Mouse (Mus musculus): ENCODE measurements around the gene Ddx18. TPM values are rescaled to one million over a fixed set of nuclear protein-coding genes. Genes with fewer than 3 reads are reported as not detected.

Gene Ddx18
- polyA plus RNA-seq, 1 experiment from 2014 or later = 79.7 TPM

- no peaks in the 10 kb centered on the region for H3K4me1 ChIP-seq (replicated peaks; ENCODE audit: control insufficient read depth, insufficient read depth, low read length)
- H3K9ac ChIP-seq (ENCODE audit: low read length) = no peak overlapping the region
- ATAC-seq (replicated peaks; ENCODE audit: low FRiP score) (no peak), DNase-seq (ENCODE audit: low spot score) (no peak)
- 82% methylated on average over 5 of the region's 5 CpGs for WGBS
- no peak overlapping the region for H3K27ac ChIP-seq (ENCODE audit: low read depth, low read length)
- H3K27me3 ChIP-seq (ENCODE audit: control insufficient read depth, insufficient read depth, low read length) = no peaks in the 10 kb centered on the region
- no peaks in the 10 kb centered on the region for H3K36me3 ChIP-seq (ENCODE audit: control insufficient read depth, insufficient read depth, low read length)
- no peak overlapping the region for H3K4me3 ChIP-seq (ENCODE audit: low read depth, low read length)
- H3K9me3 ChIP-seq (ENCODE audit: control insufficient read depth, low read length) = no peaks in the 10 kb centered on the region
- H3K4me2 ChIP-seq (ENCODE audit: low read depth, low read length, severe bottlenecking) = no peak overlapping the region
Measured at GRCm38 (mm10) chr1:121581133-121581855, 13.5 kb upstream of the Ddx18 start.

GRCm38 (mm10) chr1:121577491-121577890 lies 9.7 kb upstream of the Ddx18 start:
- Histone ChIP-seq H3K4me3 (ENCODE audit: low read depth, low read length) (no peak overlapping the region), H3K27ac (ENCODE audit: low read depth, low read length) (no peak overlapping the region), H3K27me3 (ENCODE audit: control insufficient read depth, insufficient read depth, low read length) (no peaks in the 10 kb centered on the region), H3K36me3 (ENCODE audit: control insufficient read depth, insufficient read depth, low read length) (no peaks in the 10 kb centered on the region), H3K9me3 (ENCODE audit: control insufficient read depth, low read length) (no peaks in the 10 kb centered on the region), H3K9ac (ENCODE audit: low read length) (no peak overlapping the region), H3K4me1 (replicated peaks; ENCODE audit: control insufficient read depth, insufficient read depth, low read length) (no peaks in the 10 kb centered on the region), H3K4me2 (ENCODE audit: low read depth, low read length, severe bottlenecking) (no peak overlapping the region)
- WGBS = 12% methylated on average over 1 of the region's 1 CpGs
- ATAC-seq (replicated peaks; ENCODE audit: low FRiP score) = peak; percentile 64; the same call in 1 of the 2 replicates
- no peak for DNase-seq (ENCODE audit: low spot score)

DNA sequence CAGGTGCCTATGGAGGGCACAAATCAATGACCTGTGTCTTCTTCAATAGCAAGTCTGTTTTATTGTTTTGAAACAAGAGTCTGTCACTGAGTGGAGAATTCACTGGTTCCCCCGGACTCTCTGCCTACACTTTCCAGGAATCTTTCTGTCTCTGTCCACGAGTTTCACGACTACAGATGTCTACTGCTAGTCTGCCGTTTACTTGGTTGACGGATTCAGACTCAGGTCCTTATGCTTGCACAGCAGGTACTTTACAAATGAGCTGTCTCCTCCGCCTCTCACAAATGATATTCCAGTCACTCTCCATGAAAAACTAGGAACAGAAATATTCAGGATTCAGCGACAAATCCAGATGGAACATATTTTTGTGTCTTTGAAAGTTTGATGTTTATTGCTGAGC lies 2.7 kb upstream of the Ddx18 start:
- Histone ChIP-seq H3K4me3 (ENCODE audit: low read depth, low read length) (no peak overlapping the region), H3K27me3 (ENCODE audit: control insufficient read depth, insufficient read depth, low read length) (no peaks in the 10 kb centered on the region), H3K36me3 (ENCODE audit: control insufficient read depth, insufficient read depth, low read length) (no peaks in the 10 kb centered on the region), H3K4me2 (ENCODE audit: low read depth, low read length, severe bottlenecking) (no peak overlapping the region), H3K27ac (ENCODE audit: low read depth, low read length) (no peak overlapping the region), H3K9me3 (ENCODE audit: control insufficient read depth, low read length) (no peaks in the 10 kb centered on the region), H3K4me1 (replicated peaks; ENCODE audit: control insufficient read depth, insufficient read depth, low read length) (no peaks in the 10 kb centered on the region; the same call in 1 of the 2 replicates), H3K9ac (ENCODE audit: low read length) (no peak overlapping the region)
- DNase-seq (ENCODE audit: low spot score) (no peak), ATAC-seq (replicated peaks; ENCODE audit: low FRiP score) (no peak)
- 88% methylated on average over 7 of the region's 7 CpGs for WGBS

DNA sequence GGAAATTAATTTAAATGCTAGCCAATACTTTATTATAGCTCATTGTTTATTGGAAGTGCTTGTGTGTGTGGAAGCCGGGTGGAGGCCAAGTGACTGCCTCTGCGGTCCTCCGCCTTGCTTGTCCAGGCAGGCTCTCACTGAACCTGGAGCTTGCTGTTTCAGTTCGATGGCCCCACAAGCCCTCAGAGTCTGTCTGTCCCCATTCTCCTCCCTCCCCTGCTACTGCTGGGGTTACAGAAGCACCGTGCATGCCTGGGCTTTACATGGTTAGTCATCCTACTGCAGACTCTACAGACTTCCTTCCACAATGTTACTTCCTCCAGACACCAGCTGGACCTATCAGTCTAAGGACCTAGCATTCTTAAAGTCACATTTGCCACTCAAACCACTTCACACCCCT lies 9.9 kb downstream of the Ddx18 start:
- Histone ChIP-seq H3K36me3 (ENCODE audit: control insufficient read depth, insufficient read depth, low read length) (peaks cover 18% of the 10 kb centered on the region), H3K9me3 (ENCODE audit: control insufficient read depth, low read length) (no peaks in the 10 kb centered on the region), H3K27ac (ENCODE audit: low read depth, low read length) (no peak overlapping the region), H3K4me2 (ENCODE audit: low read depth, low read length, severe bottlenecking) (no peak overlapping the region), H3K27me3 (ENCODE audit: control insufficient read depth, insufficient read depth, low read length) (no peaks in the 10 kb centered on the region), H3K9ac (ENCODE audit: low read length) (no peak overlapping the region), H3K4me1 (replicated peaks; ENCODE audit: control insufficient read depth, insufficient read depth, low read length) (no peaks in the 10 kb centered on the region), H3K4me3 (ENCODE audit: low read depth, low read length) (no peak overlapping the region)
- ATAC-seq (replicated peaks; ENCODE audit: low FRiP score) = no peak
- DNase-seq (ENCODE audit: low spot score) = no peak
- 97% methylated on average over 5 of the region's 5 CpGs for WGBS

- WGBS = 93% methylated on average over 7 of the region's 7 CpGs
- peaks cover 5% of the 10 kb centered on the region for H3K36me3 ChIP-seq (ENCODE audit: control insufficient read depth, insufficient read depth, low read length)
Measured at GRCm38 (mm10) chr1:121551457-121551835, 16.3 kb downstream of the Ddx18 start.

GRCm38 (mm10) chr1:121550801-121551456 lies 16.9 kb downstream of the Ddx18 start:
- ATAC-seq (replicated peaks; ENCODE audit: low FRiP score) = no peak

More at GRCm38 (mm10) chr1:121551457-121551835, 16.3 kb downstream of the Ddx18 start:
- Histone ChIP-seq H3K9me3 (ENCODE audit: control insufficient read depth, low read length) (no peaks in the 10 kb centered on the region), H3K4me1 (replicated peaks; ENCODE audit: control insufficient read depth, insufficient read depth, low read length) (no peaks in the 10 kb centered on the region), H3K9ac (ENCODE audit: low read length) (no peak overlapping the region), H3K27me3 (ENCODE audit: control insufficient read depth, insufficient read depth, low read length) (no peaks in the 10 kb centered on the region), H3K4me2 (ENCODE audit: low read depth, low read length, severe bottlenecking) (no peak overlapping the region), H3K4me3 (ENCODE audit: low read depth, low read length) (no peak overlapping the region), H3K27ac (ENCODE audit: low read depth, low read length) (no peak overlapping the region)
- no peak for ATAC-seq (replicated peaks; ENCODE audit: low FRiP score)
- no peak for DNase-seq (ENCODE audit: low spot score)

GRCm38 (mm10) chr1:121549456-121549855 lies 18.3 kb downstream of the Ddx18 start:
- no peak for DNase-seq (ENCODE audit: low spot score)
- Histone ChIP-seq H3K36me3 (ENCODE audit: control insufficient read depth, insufficient read depth, low read length) (peaks cover 4% of the 10 kb centered on the region), H3K9me3 (ENCODE audit: control insufficient read depth, low read length) (no peaks in the 10 kb centered on the region)

More at GRCm38 (mm10) chr1:121550801-121551456, 16.9 kb downstream of the Ddx18 start:
- no peak overlapping the region for H3K4me3 ChIP-seq (ENCODE audit: low read depth, low read length)
- 88% methylated on average over 16 of the region's 16 CpGs for WGBS
- H3K27ac ChIP-seq (ENCODE audit: low read depth, low read length) = no peak overlapping the region
- no peaks in the 10 kb centered on the region for H3K27me3 ChIP-seq (ENCODE audit: control insufficient read depth, insufficient read depth, low read length)
- no peaks in the 10 kb centered on the region for H3K4me1 ChIP-seq (replicated peaks; ENCODE audit: control insufficient read depth, insufficient read depth, low read length)
- H3K9me3 ChIP-seq (ENCODE audit: control insufficient read depth, low read length) = no peaks in the 10 kb centered on the region
- H3K4me2 ChIP-seq (ENCODE audit: low read depth, low read length, severe bottlenecking) = no peak overlapping the region
- H3K9ac ChIP-seq (ENCODE audit: low read length) = no peak overlapping the region
- no peak for DNase-seq (ENCODE audit: low spot score)
- peaks cover 4% of the 10 kb centered on the region for H3K36me3 ChIP-seq (ENCODE audit: control insufficient read depth, insufficient read depth, low read length)

DNA sequence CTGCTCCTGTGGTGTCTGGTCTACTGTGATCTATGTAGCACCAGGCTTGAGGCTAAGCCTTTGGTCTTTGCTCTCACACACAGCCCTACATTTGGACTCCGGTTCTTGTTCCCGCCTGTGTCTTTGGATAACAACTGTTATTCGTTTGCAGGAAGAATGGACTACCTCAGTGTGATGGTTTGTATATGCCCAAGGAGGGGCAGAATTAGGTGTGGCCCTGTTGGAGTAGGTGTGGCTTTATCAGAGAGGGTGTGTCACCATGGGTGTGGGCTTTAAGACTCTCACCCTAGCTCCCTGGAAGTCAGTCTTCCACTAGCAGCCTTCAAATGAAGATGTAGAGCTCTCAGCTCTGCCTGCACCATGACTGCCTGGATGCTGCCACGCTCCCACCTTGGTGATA lies 19.1 kb downstream of the Ddx18 start:
- DNase-seq (ENCODE audit: low spot score) (no peak), ATAC-seq (replicated peaks; ENCODE audit: low FRiP score) (no peak)
- H3K27ac ChIP-seq (ENCODE audit: low read depth, low read length) = no peak overlapping the region
- H3K4me3 ChIP-seq (ENCODE audit: low read depth, low read length) = no peak overlapping the region
- H3K9ac ChIP-seq (ENCODE audit: low read length) = no peak overlapping the region
- no peaks in the 10 kb centered on the region for H3K27me3 ChIP-seq (ENCODE audit: control insufficient read depth, insufficient read depth, low read length)
- no peaks in the 10 kb centered on the region for H3K4me1 ChIP-seq (replicated peaks; ENCODE audit: control insufficient read depth, insufficient read depth, low read length)
- no peaks in the 10 kb centered on the region for H3K9me3 ChIP-seq (ENCODE audit: control insufficient read depth, low read length)
- 95% methylated on average over 4 of the region's 4 CpGs for WGBS
- H3K36me3 ChIP-seq (ENCODE audit: control insufficient read depth, insufficient read depth, low read length) = no peaks in the 10 kb centered on the region; the same call in 1 of the 2 replicates
- H3K4me2 ChIP-seq (ENCODE audit: low read depth, low read length, severe bottlenecking) = no peak overlapping the region

More at GRCm38 (mm10) chr1:121549456-121549855, 18.3 kb downstream of the Ddx18 start:
- Histone ChIP-seq H3K4me2 (ENCODE audit: low read depth, low read length, severe bottlenecking) (no peak overlapping the region), H3K27ac (ENCODE audit: low read depth, low read length) (no peak overlapping the region), H3K4me3 (ENCODE audit: low read depth, low read length) (no peak overlapping the region), H3K27me3 (ENCODE audit: control insufficient read depth, insufficient read depth, low read length) (no peaks in the 10 kb centered on the region), H3K4me1 (replicated peaks; ENCODE audit: control insufficient read depth, insufficient read depth, low read length) (no peaks in the 10 kb centered on the region), H3K9ac (ENCODE audit: low read length) (no peak overlapping the region)
- no peak for ATAC-seq (replicated peaks; ENCODE audit: low FRiP score)
- 65% methylated on average over 4 of the region's 4 CpGs for WGBS

All from forebrain, embryonic 11.5 days (tissue).